Mouse (Mus musculus): ENCODE results near the gene Abca5. TPM values are rescaled to one million over a fixed set of nuclear protein-coding genes. Genes with fewer than 3 reads are reported as not detected.
"Not testable (repeated sequence)": the region's sequence is repeated elsewhere in the genome, so short reads cannot be mapped to it uniquely, and the experiment has no call there.

The Abca5 gene
- total and polyA plus RNA-seq, 2 experiments from 2014 or later: 13.7 to 23.0 TPM

GRCm38 (mm10) chr11:110357756-110358551, 20.4 kb upstream of the Abca5 start:
- WGBS: 75% methylated on average over 16 of the region's 16 CpGs
- Histone ChIP-seq H3K27me3 (ENCODE audit: insufficient read depth, low read length) (no peaks in the 10 kb centered on the region), H3K9me3 (ENCODE audit: low read length) (no peaks in the 10 kb centered on the region), H3K27ac (ENCODE audit: low read depth, low read length) (no peak overlapping the region), H3K4me3 (ENCODE audit: low read depth, low read length) (no peak overlapping the region), H3K4me1 (ENCODE audit: insufficient read depth, low read length) (no peaks in the 10 kb centered on the region), H3K36me3 (ENCODE audit: insufficient read depth, low read length) (no peaks in the 10 kb centered on the region), H3K4me2 (ENCODE audit: low read depth, low read length, poor library complexity, severe bottlenecking) (no peak overlapping the region), H3K9ac (replicated peaks; ENCODE audit: low read length, poor library complexity, severe bottlenecking) (no peak overlapping the region)
- peak; percentile 74 for TF ChIP-seq CTCF (IDR thresholded peaks at IDR 0.05)
- DNase-seq (ENCODE audit: low spot score) (peak; percentile 51), ATAC-seq (ENCODE audit: low FRiP score) (no peak)

GRCm38 (mm10) chr11:110355131-110355530, 17.6 kb upstream of the Abca5 start:
- not testable (repeated sequence) for H3K27ac ChIP-seq (ENCODE audit: low read depth, low read length); H3K4me2 ChIP-seq (ENCODE audit: low read depth, low read length, poor library complexity, severe bottlenecking); H3K9ac ChIP-seq (replicated peaks; ENCODE audit: low read length, poor library complexity, severe bottlenecking); DNase-seq (ENCODE audit: low spot score); ATAC-seq (ENCODE audit: low FRiP score); H3K4me3 ChIP-seq (ENCODE audit: low read depth, low read length); H3K4me1 ChIP-seq (ENCODE audit: insufficient read depth, low read length); H3K36me3 ChIP-seq (ENCODE audit: insufficient read depth, low read length); H3K27me3 ChIP-seq (ENCODE audit: insufficient read depth, low read length); H3K9me3 ChIP-seq (ENCODE audit: low read length)
- WGBS: 85% methylated on average over 9 of the region's 9 CpGs

DNA sequence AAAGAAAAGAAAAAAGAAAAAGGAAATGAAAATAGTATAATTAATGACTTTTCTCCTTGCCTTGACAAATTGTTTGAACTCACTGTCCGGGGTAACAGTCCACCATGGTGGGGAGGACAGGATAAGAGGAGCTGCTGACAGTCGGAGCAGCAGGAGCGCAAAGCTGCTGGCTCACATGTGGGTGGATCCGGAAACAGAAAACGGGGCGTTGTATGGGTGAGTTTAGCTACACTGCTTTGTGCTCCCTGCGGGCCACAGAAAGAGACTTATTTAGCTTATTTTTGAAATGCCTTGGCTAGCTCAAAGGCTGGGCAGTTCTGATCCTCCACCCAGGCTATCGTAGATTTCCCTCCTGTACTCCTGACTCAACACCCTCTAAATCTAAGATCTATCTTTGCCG, 16.7 kb upstream of the Abca5 start:
- Histone ChIP-seq H3K4me1 (ENCODE audit: insufficient read depth, low read length) (no peaks in the 10 kb centered on the region), H3K36me3 (ENCODE audit: insufficient read depth, low read length) (no peaks in the 10 kb centered on the region), H3K9me3 (ENCODE audit: low read length) (no peaks in the 10 kb centered on the region), H3K4me2 (ENCODE audit: low read depth, low read length, poor library complexity, severe bottlenecking) (no peak overlapping the region), H3K9ac (replicated peaks; ENCODE audit: low read length, poor library complexity, severe bottlenecking) (no peak overlapping the region), H3K27me3 (ENCODE audit: insufficient read depth, low read length) (no peaks in the 10 kb centered on the region), H3K27ac (ENCODE audit: low read depth, low read length) (no peak overlapping the region), H3K4me3 (ENCODE audit: low read depth, low read length) (no peak overlapping the region)
- ATAC-seq (ENCODE audit: low FRiP score): no peak
- no peak for TF ChIP-seq CTCF (IDR thresholded peaks at IDR 0.05)
- no peak for DNase-seq (ENCODE audit: low spot score)
- 89% methylated on average over 9 of the region's 9 CpGs for WGBS

- no peak for TF ChIP-seq CTCF (IDR thresholded peaks at IDR 0.05)
These were observed 10.7 kb upstream of the Abca5 start for GRCm38 (mm10) chr11:110348170-110348569.

GRCm38 (mm10) chr11:110347768-110348167, 10.3 kb upstream of the Abca5 start:
- Histone ChIP-seq H3K9me3 (ENCODE audit: low read length) (no peaks in the 10 kb centered on the region), H3K27me3 (ENCODE audit: insufficient read depth, low read length) (no peaks in the 10 kb centered on the region), H3K9ac (replicated peaks; ENCODE audit: low read length, poor library complexity, severe bottlenecking) (no peak overlapping the region), H3K27ac (ENCODE audit: low read depth, low read length) (no peak overlapping the region), H3K4me2 (ENCODE audit: low read depth, low read length, poor library complexity, severe bottlenecking) (no peak overlapping the region), H3K36me3 (ENCODE audit: insufficient read depth, low read length) (no peaks in the 10 kb centered on the region), H3K4me1 (ENCODE audit: insufficient read depth, low read length) (no peaks in the 10 kb centered on the region), H3K4me3 (ENCODE audit: low read depth, low read length) (no peak overlapping the region)
- 70% methylated on average over 6 of the region's 6 CpGs for WGBS
- peak; percentile 9 for DNase-seq (ENCODE audit: low spot score)
- peak; percentile 46 for TF ChIP-seq CTCF (IDR thresholded peaks at IDR 0.05)
- ATAC-seq (ENCODE audit: low FRiP score): no peak

More at GRCm38 (mm10) chr11:110348170-110348569, 10.7 kb upstream of the Abca5 start:
- H3K9me3 ChIP-seq (ENCODE audit: low read length): no peaks in the 10 kb centered on the region
- DNase-seq (ENCODE audit: low spot score): no peak
- no peaks in the 10 kb centered on the region for H3K4me1 ChIP-seq (ENCODE audit: insufficient read depth, low read length)
- no peak overlapping the region for H3K4me3 ChIP-seq (ENCODE audit: low read depth, low read length)
- H3K4me2 ChIP-seq (ENCODE audit: low read depth, low read length, poor library complexity, severe bottlenecking): no peak overlapping the region
- H3K27ac ChIP-seq (ENCODE audit: low read depth, low read length): no peak overlapping the region
- 74% methylated on average over 2 of the region's 2 CpGs for WGBS
- H3K9ac ChIP-seq (replicated peaks; ENCODE audit: low read length, poor library complexity, severe bottlenecking): no peak overlapping the region
- no peaks in the 10 kb centered on the region for H3K27me3 ChIP-seq (ENCODE audit: insufficient read depth, low read length)
- ATAC-seq (ENCODE audit: low FRiP score): no peak
- H3K36me3 ChIP-seq (ENCODE audit: insufficient read depth, low read length): no peaks in the 10 kb centered on the region

DNA sequence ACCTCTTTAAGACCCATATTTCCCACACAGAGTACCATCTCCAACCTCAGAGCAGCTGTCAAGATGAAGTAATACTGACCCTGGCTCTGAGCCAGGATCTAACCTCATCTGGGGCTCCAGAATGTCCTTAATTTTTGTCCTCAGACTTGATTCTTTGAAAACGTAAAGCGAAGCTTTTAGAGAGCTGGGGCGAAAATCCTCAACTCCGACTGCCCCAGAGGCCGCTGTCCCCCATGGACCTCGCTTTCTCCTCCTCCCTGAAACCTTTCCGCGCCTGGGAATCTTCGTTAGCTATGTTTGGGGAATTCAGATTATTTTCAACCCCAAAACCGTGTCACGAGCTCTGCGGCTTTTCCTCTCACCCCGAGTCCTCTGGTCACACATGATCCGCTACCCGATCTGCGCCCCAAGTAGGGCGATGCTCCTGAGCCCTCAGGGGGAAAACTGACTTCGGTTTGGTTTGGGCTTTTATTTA, 665 bp downstream of the Abca5 start:
- TF ChIP-seq CTCF (IDR thresholded peaks at IDR 0.05): no peak
- H3K4me1 ChIP-seq (ENCODE audit: insufficient read depth, low read length): no peaks in the 10 kb centered on the region
- peak overlapping the region; percentile 86 for H3K4me3 ChIP-seq (ENCODE audit: low read depth, low read length)
- DNase-seq (ENCODE audit: low spot score): peak; percentile 35
- ATAC-seq (ENCODE audit: low FRiP score): peak; percentile 55
- no peaks in the 10 kb centered on the region for H3K9me3 ChIP-seq (ENCODE audit: low read length)
- peak overlapping the region; percentile 72 for H3K4me2 ChIP-seq (ENCODE audit: low read depth, low read length, poor library complexity, severe bottlenecking)
- H3K27ac ChIP-seq (ENCODE audit: low read depth, low read length): peak overlapping the region; percentile 82
- H3K36me3 ChIP-seq (ENCODE audit: insufficient read depth, low read length): no peaks in the 10 kb centered on the region
- H3K9ac ChIP-seq (replicated peaks; ENCODE audit: low read length, poor library complexity, severe bottlenecking): peak overlapping the region; percentile 91
- 2% methylated on average over 18 of the region's 18 CpGs for WGBS
- H3K27me3 ChIP-seq (ENCODE audit: insufficient read depth, low read length): no peaks in the 10 kb centered on the region

Data from midbrain, postnatal 0 days (tissue).